Mouse (Mus musculus) gonadal fat pad, adult 2 months (tissue): ENCODE results near the gene Prl2a1. TPM values are rescaled to one million over a fixed set of nuclear protein-coding genes. Genes with fewer than 3 reads are reported as not detected.
"Not testable (repeated sequence)": the region's sequence is repeated elsewhere in the genome, so short reads cannot be mapped to it uniquely, and the experiment has no call there.

Experiments used
- DNase-seq: peaks from one replicate; pipeline ENCODE4 v3.0.0-alpha.2; 2012; ENCODE audit warnings: low read depth
- polyA plus RNA-seq: library from polyadenylated mRNA; depleted of rRNA; stranded (reverse); fragments of >200 nt; gene quantifications from 2 replicates; pipeline ENCODE4 v1.2.3, GENCODE M21; 2012; rRNA removed

The Prl2a1 gene
- not detected in 2 replicates for polyA plus RNA-seq

DNA sequence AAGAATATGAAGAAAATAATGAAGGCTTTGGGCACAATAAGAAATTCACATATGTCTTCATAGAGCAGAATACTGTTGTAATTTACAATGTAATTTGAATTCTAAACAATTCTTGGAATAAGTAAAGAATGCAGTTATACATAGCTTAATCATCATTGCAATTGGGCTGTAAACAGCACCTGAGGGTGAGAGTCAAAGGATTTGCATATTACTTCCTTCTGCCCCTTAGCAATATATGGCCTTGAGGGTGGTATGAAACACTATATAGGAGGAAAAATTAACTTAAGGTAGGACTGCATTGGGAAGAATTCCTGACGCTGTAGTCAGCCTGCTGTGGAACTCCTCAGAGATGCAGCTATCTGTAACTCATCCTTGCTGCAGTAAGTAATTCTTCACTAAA, at the start of gene Prl2a1:
Gene Prl2a1 (plus strand): TSS at position 301 of the 400 bp plus-strand sequence.
- DNase-seq: no peak

DNA sequence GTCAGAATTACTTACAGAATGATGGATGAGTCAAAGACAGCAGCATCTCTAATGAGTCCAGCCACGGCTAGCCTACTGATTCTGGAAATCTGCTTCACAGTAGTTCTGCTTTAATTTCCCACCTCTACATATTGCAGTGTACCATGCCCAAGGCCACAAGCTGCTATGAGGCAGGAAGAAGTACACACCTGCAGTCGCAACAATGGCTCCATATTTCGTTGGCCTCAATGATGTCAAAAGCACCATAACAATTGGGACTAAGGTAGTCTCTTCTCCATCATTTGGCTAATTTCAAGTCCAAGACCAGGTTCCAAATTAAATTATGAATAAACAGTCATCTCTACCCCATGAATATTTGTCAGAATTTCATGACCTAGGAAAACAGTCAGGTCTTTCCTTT, 20.8 kb upstream of the Prl2a1 start, which contains the start of gene Prl7c1:
Gene Prl7c1 (minus strand): TSS at position 101 of the 400 bp plus-strand sequence.
- DNase-seq: not testable (repeated sequence)

DNA sequence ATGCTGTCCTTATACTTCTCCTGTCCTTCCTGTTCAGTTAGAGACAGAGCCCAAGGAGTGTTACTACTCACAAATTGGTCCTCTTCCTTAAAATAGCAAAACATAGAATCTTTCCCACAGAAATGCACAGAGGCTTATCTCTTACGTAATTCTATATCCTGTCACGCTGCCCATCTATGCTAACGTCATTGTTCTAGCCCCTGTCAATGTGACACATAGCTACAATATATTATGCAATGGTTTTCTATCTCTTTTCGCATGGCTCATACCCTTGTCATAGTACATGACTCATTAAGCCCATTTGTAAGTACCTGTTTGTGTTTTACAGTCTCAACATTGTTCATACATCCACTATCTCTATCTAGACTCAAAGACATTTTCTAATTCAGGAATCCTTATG, 2.2 kb upstream of the Prl2a1 start:
- DNase-seq: no peak

DNA sequence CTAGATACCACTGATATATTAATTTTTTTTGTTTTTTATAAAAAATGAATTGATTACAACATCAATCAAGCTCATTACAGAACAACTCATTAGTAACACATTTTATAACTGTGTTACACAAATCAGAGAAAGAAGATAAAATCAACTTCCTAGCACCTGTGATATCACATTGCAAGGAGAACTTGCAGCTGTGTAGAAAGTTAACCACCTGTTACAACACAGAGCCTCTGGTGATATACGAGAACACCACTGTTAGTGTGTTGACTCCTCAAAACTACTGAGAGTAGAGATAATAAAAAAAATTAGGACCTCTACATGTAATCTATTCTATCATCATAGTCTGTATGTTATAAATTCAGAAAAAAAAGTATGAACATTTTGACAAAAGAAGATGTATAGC, 1.3 kb downstream of the Prl2a1 start:
- no peak for DNase-seq

DNA sequence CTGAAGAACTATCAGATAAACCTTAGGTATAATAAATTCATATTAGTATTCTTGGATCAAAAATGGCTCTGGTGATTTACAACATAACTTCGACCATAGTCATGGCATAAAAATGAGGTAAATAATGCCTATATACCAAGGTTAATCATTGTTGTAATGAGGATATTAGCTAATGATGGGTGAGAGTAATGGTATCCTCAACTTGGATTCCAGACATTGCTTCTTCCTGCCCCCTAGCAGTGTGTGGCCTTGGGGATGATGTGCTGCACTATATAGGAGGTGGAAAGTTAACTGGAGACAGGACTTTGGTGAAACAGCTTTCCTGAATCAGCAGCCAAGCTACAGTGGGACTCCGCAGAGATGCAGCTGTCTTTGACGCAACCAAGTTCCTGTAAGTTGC, 47.6 kb downstream of the Prl2a1 start, which contains the start of gene Prl2c1:
Gene Prl2c1 (plus strand): TSS at position 301 of the 400 bp plus-strand sequence.
- DNase-seq: no peak

Other genes starting within 250 kb of the Prl2a1 start
- gene Prl8a9, start 237.0 kb upstream of the Prl2a1 start, polyA plus RNA-seq: not detected in 2 replicates
- not detected in 2 replicates for gene Prl8a1, start 219.5 kb upstream of the Prl2a1 start, polyA plus RNA-seq
- gene Prl7b1, start 191.1 kb upstream of the Prl2a1 start, polyA plus RNA-seq: not detected in 2 replicates
- gene Prl7a1, start 159.2 kb upstream of the Prl2a1 start, polyA plus RNA-seq: not detected in 2 replicates
- not detected in 2 replicates for gene Prl7a2, start 133.6 kb upstream of the Prl2a1 start, polyA plus RNA-seq
- not detected in 2 replicates for gene Prl7d1, start 84.9 kb upstream of the Prl2a1 start, polyA plus RNA-seq
- not detected in 2 replicates for gene Prl7c1, start 20.9 kb upstream of the Prl2a1 start, polyA plus RNA-seq
- not detected in 2 replicates for gene Prl2c1, start 47.7 kb downstream of the Prl2a1 start, polyA plus RNA-seq
- not detected in 2 replicates for gene Prl4a1, start 214.6 kb downstream of the Prl2a1 start, polyA plus RNA-seq